Mouse (Mus musculus) embryonic fibroblast, embryonic 13.5 days (primary cell): ENCODE measurements at regions not wholly inside any gene's neighbourhood (a gene's known extent, or its start where the extent isn't known, plus 50 kb on each side); places are given as distances from the start of the nearest gene placed in this dataset.

ENCODE experiments used
- H3K27ac ChIP-seq: 2 replicates; pipeline ENCODE4 v1.5.1; 2012; ENCODE audit warnings: low read length, control low read depth, inconsistent platforms; ENCODE audit not compliant: insufficient read depth
- H3K4me1 ChIP-seq: 2 replicates; pipeline ENCODE4 v1.6.1; 2011; ENCODE audit warnings: low read length; ENCODE audit not compliant: control insufficient read depth, insufficient read depth
- H3K4me3 ChIP-seq: 2 replicates; pipeline ENCODE4 v1.5.1; 2011; ENCODE audit warnings: mild to moderate bottlenecking, control low read depth, low read length; ENCODE audit not compliant: insufficient read depth
- CTCF ChIP-seq: IDR thresholded peaks from 2 replicates; pipeline ENCODE4 v1.5.1; 2011; ENCODE audit warnings: mild to moderate bottlenecking, control low read depth, low read length, moderate library complexity, borderline replicate concordance; ENCODE audit not compliant: insufficient read depth
- POLR2A ChIP-seq: IDR thresholded peaks from 2 replicates; pipeline ENCODE4 v1.6.1; 2011; ENCODE audit warnings: low read depth, mild to moderate bottlenecking, control low read depth, low read length, moderate library complexity

- no peak overlapping the region for H3K4me3 ChIP-seq
- TF ChIP-seq CTCF (no peak), POLR2A (no peak)
- no peak overlapping the region for H3K27ac ChIP-seq
- no peaks in the 10 kb centered on the region for H3K4me1 ChIP-seq
These were observed 50.2 kb upstream of the Ttc29 start for GRCm38 (mm10) chr8:78162763-78163508.
